Mouse (Mus musculus) kidney, embryonic 14.5 days (tissue): Measurements from ENCODE around the gene Gm44596. TPM values are rescaled to one million over a fixed set of nuclear protein-coding genes. Genes with fewer than 3 reads are reported as not detected.
A peak's percentile ranks its signal among the peaks of the same experiment; 100 is the strongest.

ENCODE experiments used
- ATAC-seq: fragments of 200-750 bp; cut with Nextera tagmentation; 2 replicates; pipeline ENCODE4 v1.8.0; 2017; ENCODE audit warnings: moderate number of reproducible peaks, mild to moderate bottlenecking, moderate TSS enrichment, moderate library complexity; ENCODE audit not compliant: low FRiP score, low TSS enrichment
- H3K27ac ChIP-seq: fragments of 300-500 bp; sonication (generic); 2 replicates; pipeline ENCODE4 v1.5.1; 2014; ENCODE audit warnings: low read depth, mild to moderate bottlenecking, low read length, moderate library complexity, mixed read lengths
- H3K27me3 ChIP-seq: fragments of 300-500 bp; sonication (generic); 2 replicates; pipeline ENCODE4 v1.6.1; 2014; ENCODE audit warnings: mild to moderate bottlenecking, low read length; ENCODE audit not compliant: control insufficient read depth, insufficient read depth
- H3K36me3 ChIP-seq: fragments of 300-500 bp; sonication (generic); 2 replicates; pipeline ENCODE4 v1.6.1; 2014; ENCODE audit warnings: low read length, mixed read lengths; ENCODE audit not compliant: control insufficient read depth, insufficient read depth
- H3K4me1 ChIP-seq: fragments of 300-500 bp; sonication (generic); 2 replicates; pipeline ENCODE4 v1.6.1; 2014; ENCODE audit warnings: low read length, mixed read lengths; ENCODE audit not compliant: control insufficient read depth, insufficient read depth
- H3K4me2 ChIP-seq: fragments of 300-500 bp; sonication (generic); replicated peaks from 2 replicates; pipeline ENCODE4 v1.6.1; 2014; ENCODE audit warnings: low read depth, mild to moderate bottlenecking, low read length
- H3K4me3 ChIP-seq: fragments of 300-500 bp; sonication (generic); 2 replicates; pipeline ENCODE4 v1.5.1; 2014; ENCODE audit warnings: mild to moderate bottlenecking, low read length
- H3K9ac ChIP-seq: fragments of 300-500 bp; sonication (generic); 2 replicates; pipeline ENCODE4 v1.6.1; 2014; ENCODE audit warnings: low read depth, mild to moderate bottlenecking, low read length, moderate library complexity
- H3K9me3 ChIP-seq: fragments of 300-500 bp; sonication (generic); 2 replicates; pipeline ENCODE4 v1.6.1; 2016; ENCODE audit warnings: low read length; ENCODE audit not compliant: control insufficient read depth
- WGBS: fragments of 180-500 bp; shearing (Covaris S2); extraction: QIAGEN DNeasy Blood & Tissue Kit; methylation state at CpG from one replicate; pipeline ENCODE4 v1.1.7; 2014; 5-methylcytosine and 5-hydroxymethylcytosine counted together
- polyA plus RNA-seq: library from polyadenylated mRNA; unstranded; fragments of >200 nt; fragmentation: Nextera tagmentation; extraction: Ambion mirVana; gene quantifications from 2 replicates; pipeline ENCODE4 v1.2.1, GENCODE M21; 2014

Gene Gm44596
- polyA plus RNA-seq, 1 experiment from 2014 or later, result not detected

DNA sequence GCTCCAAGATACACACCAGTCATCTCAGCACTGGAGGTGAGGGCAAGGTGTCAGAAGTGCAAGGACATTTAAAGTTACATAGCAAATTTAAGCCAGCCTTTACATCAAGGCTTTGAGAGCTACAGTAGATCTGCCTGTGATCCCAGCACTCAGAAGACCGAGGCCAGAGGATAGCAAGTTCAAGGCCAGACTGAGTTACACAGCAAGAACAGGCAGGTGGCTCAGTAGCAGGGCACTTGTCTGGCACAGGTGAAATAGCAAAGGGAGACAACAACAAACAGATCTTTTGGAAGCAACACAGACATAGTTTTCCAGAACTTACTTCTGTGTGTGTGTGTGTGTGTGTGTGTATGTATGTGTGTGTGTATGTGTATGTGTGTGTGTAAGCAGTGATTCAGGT is 42.8 kb downstream of the Gm44596 start:
- Histone ChIP-seq H3K4me1 (no peaks in the 10 kb centered on the region), H3K9me3 (no peaks in the 10 kb centered on the region), H3K36me3 (peaks cover 7% of the 10 kb centered on the region; the same call in 1 of the 2 replicates), H3K27ac (no peak overlapping the region), H3K4me3 (no peak overlapping the region), H3K27me3 (no peaks in the 10 kb centered on the region), H3K9ac (no peak overlapping the region), H3K4me2 (no peak overlapping the region)
- no peak for ATAC-seq
- 86% methylated on average over 1 of the region's 1 CpGs for WGBS

DNA sequence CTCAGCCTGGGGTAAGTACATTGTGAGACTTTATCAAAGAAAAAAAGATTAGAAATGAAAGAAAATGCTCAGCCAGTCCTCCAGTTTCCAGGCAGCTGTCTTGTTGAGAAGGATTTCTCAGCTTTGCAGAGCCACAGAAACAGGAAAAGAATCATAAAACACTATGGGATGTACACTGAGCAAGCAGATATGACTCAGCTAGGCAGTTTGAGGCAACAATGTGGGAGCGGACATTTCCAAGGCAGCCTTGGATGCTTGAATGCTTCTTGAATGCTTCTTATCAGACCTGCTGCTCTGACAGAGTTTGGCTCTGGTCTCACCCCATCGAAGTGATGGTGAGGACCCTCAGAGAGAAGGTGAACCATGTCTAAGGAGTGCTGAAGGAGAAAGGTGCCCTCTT is 45.7 kb downstream of the Gm44596 start:
- no peak overlapping the region for H3K4me2 ChIP-seq
- no peaks in the 10 kb centered on the region for H3K9me3 ChIP-seq
- H3K9ac ChIP-seq, result no peak overlapping the region
- H3K4me3 ChIP-seq, result no peak overlapping the region
- WGBS, result 60% methylated on average over 2 of the region's 2 CpGs
- no peaks in the 10 kb centered on the region for H3K27me3 ChIP-seq
- H3K36me3 ChIP-seq, result no peaks in the 10 kb centered on the region; the same call in 1 of the 2 replicates
- H3K4me1 ChIP-seq, result no peaks in the 10 kb centered on the region
- H3K27ac ChIP-seq, result no peak overlapping the region; the same call in 1 of the 2 replicates
- ATAC-seq, result no peak

DNA sequence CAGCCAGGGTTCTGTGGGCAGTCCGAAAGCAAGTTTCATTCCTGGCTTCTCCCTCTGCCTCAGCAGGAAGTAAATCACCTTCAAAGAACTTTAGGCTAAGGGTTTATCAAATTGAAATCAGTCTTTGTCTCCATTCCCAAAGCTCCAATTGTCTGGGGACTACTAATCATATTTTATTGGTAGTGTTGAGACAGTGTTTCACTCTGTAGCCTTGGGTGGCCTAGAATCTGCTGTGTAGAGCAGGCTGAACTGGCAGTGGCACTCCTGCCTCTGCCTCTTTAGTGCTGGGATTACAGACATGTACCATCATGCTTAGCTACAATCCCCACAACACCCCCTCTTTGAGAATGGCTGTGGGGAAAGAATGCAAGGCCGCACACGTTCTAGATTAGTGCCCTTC is 46.2 kb downstream of the Gm44596 start:
- H3K4me2 ChIP-seq, result no peak overlapping the region
- H3K36me3 ChIP-seq, result no peaks in the 10 kb centered on the region
- no peaks in the 10 kb centered on the region for H3K9me3 ChIP-seq
- H3K27ac ChIP-seq, result 0 out of 2 replicates have a peak overlapping the region, but pooled peaks have one; percentile 33
- H3K4me3 ChIP-seq, result no peak overlapping the region
- no peak overlapping the region for H3K9ac ChIP-seq
- no peaks in the 10 kb centered on the region for H3K27me3 ChIP-seq
- no peak for ATAC-seq
- 82% methylated on average over 3 of the region's 3 CpGs for WGBS
- no peaks in the 10 kb centered on the region for H3K4me1 ChIP-seq

DNA sequence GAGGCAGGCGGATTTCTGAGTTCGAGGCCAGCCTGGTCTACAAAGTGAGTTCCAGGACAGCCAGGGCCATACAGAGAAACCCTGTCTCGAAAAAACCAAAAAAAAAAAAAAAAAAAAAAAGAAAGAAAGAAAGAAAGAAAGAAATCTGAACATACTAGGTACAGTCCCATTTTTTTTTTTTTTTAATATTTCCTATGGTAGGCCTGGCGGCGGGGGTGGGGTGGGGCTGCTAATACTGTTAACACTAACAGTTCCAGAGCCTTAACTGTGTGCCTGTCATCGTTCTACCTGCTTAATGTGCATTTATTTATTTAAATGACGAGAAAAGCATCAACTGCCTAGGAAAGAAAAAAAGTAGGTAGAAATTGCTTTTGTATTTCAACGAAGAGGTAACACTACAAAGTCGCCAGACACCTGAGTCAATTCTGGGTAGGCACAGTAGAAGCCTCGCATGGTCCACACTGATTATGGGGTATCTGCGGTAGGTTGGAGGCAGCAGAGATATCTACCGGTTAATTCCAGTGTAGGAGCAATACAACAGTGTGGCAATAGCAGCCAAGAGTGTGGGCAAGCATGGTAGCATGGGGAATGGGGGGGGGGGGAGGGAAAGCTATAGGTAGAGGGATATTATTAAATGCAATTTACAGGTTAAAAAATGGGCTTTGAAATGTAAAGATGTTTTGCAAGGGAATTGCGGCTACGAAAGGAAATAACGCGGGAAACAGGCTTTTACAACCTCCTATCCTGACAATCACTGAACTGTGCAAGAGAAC is 48.4 kb downstream of the Gm44596 start:
- WGBS, result 46% methylated on average over 15 of the region's 16 CpGs
- H3K4me1 ChIP-seq, result no peaks in the 10 kb centered on the region
- ATAC-seq, result no peak; the same call in 1 of the 2 replicates

DNA sequence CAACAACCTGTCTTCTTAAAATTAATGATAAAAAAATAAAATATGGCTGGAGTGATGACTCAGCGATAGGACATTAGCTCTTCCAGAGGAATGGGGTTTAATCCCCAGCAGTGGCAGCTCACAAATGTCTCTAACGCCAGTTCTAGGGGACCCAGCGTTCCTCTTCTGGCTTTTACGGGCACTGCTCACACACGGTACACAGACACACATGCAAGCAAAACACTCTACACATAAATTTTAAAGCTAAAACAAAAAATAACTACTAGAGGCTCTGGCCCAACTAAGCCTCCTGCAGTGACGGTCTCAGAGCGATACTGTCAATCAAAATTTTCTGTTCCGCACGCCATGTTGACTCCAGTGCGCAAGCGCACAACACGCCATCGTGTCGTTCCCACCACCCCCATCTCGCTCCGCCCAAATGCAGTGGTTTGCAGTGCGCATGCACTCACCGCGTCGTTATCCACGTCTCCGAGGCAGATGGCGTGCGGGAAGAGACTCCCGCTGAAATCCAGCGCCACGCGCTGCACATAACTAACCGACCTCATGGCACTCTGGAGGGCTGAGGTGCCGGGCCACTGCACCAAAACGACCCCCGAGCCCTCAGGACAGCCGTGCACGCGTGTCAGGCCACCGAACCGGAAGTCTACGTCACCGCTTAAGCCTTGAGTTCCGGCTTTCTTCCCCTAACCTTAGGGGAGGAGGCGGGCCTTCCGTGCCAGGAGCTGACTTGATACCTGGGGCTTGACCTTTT is 49.1 kb downstream of the Gm44596 start, which contains the start of gene Itfg2:
Itfg2 (minus strand) TSS at position 663 of the 751 bp plus-strand sequence.
- Histone ChIP-seq H3K4me2 (peak within 1 kb of the TSS; percentile 57), H3K9ac (peak within 1 kb of the TSS; percentile 68), H3K9me3 (no peaks in the 10 kb centered on the region), H3K36me3 (peaks cover 19% of the 10 kb centered on the region), H3K4me1 (no peaks in the 10 kb centered on the region), H3K27me3 (no peaks in the 10 kb centered on the region), H3K27ac (peak within 1 kb of the TSS; percentile 92), H3K4me3 (peak within 1 kb of the TSS; percentile 61)
- WGBS, result under 1% methylated on average over 42 of the region's 42 CpGs
- ATAC-seq, result peak; percentile 94

More for the DNA sequence above, 48.4 kb downstream of the Gm44596 start:
- H3K4me2 ChIP-seq, result peak overlapping the region; percentile 57
- H3K27ac ChIP-seq, result peak overlapping the region; percentile 92
- H3K36me3 ChIP-seq, result peaks cover 12% of the 10 kb centered on the region
- no peaks in the 10 kb centered on the region for H3K27me3 ChIP-seq
- H3K4me3 ChIP-seq, result peak overlapping the region; percentile 61
- H3K9ac ChIP-seq, result peak overlapping the region; percentile 68
- no peaks in the 10 kb centered on the region for H3K9me3 ChIP-seq

DNA sequence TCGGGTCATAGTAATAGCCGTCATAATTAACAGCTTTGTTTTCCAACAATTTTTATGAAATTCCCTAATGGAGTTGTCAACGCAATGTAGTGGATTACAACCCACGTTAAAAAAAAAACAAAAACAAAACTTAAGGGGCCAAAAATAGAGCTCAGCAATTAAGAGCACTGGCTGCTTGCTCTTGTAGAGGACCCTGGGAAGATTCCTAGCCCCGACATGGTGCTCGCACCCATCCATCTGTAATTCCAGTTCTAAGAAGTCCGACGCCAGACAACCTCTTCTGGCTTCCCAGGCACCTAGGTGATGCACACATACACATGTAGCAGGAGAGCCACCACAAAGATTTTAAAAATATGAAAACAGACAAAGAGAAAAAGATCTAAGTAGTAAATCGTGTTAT is 49.7 kb downstream of the Gm44596 start:
- Histone ChIP-seq H3K36me3 (peaks cover 23% of the 10 kb centered on the region), H3K27ac (peak overlapping the region; percentile 92), H3K4me2 (peak overlapping the region; percentile 57), H3K4me3 (peak overlapping the region; percentile 61), H3K9me3 (no peaks in the 10 kb centered on the region), H3K9ac (peak overlapping the region; percentile 68; the same call in 1 of the 2 replicates), H3K4me1 (no peaks in the 10 kb centered on the region), H3K27me3 (no peaks in the 10 kb centered on the region)
- WGBS, result 19% methylated on average over 9 of the region's 9 CpGs
- ATAC-seq, result no peak

DNA sequence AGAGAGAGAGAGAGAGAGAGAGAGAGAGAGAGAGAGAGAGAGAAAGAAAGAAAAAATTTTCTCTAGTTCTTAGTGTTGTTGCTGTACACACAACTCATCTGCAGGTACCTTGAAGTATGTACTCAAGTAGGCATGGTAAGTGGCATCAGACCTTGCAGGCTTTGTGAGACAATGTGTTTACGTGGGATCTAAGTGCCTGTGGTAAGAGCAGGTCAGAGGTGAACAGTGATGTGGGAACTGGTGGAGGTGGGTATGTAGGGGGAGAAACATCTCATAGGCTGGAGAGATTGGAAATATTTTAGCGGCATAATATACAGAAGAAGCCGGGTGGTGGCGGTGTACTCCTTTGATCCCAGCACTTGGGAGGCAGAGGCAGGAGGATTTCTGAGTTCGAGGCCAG is 52.3 kb downstream of the Gm44596 start:
- peaks cover 47% of the 10 kb centered on the region for H3K36me3 ChIP-seq
- no peaks in the 10 kb centered on the region for H3K9me3 ChIP-seq
- H3K4me3 ChIP-seq, result no peak overlapping the region
- 90% methylated on average over 5 of the region's 5 CpGs for WGBS
- no peaks in the 10 kb centered on the region for H3K4me1 ChIP-seq
- H3K27ac ChIP-seq, result no peak overlapping the region
- no peak overlapping the region for H3K9ac ChIP-seq
- H3K4me2 ChIP-seq, result no peak overlapping the region
- H3K27me3 ChIP-seq, result no peaks in the 10 kb centered on the region
- no peak for ATAC-seq

DNA sequence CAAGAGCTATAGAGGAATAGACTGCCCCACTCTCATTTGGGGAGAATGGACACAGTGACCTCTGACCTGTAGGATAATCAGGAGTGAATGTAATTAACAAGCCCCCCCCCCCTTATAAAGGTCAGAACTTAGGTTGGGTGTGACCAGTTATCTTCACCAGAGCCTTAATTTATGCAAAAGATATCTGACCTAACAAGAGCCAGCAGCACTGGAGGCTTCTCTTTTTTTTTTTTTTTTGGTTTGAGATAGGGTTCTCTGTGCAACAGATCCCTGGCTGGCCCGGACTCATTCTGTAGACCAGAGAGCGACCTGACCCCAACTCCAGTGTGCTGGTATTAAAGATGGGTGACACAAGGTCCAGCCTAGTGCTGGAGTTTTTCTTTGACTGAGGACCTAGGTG is 54.0 kb downstream of the Gm44596 start:
- Histone ChIP-seq H3K4me2 (no peak overlapping the region), H3K4me3 (no peak overlapping the region), H3K9me3 (no peaks in the 10 kb centered on the region), H3K27me3 (no peaks in the 10 kb centered on the region), H3K27ac (no peak overlapping the region), H3K4me1 (no peaks in the 10 kb centered on the region), H3K36me3 (peaks cover 64% of the 10 kb centered on the region), H3K9ac (no peak overlapping the region)
- ATAC-seq, result no peak
- WGBS, result 100% methylated on average over 2 of the region's 2 CpGs

DNA sequence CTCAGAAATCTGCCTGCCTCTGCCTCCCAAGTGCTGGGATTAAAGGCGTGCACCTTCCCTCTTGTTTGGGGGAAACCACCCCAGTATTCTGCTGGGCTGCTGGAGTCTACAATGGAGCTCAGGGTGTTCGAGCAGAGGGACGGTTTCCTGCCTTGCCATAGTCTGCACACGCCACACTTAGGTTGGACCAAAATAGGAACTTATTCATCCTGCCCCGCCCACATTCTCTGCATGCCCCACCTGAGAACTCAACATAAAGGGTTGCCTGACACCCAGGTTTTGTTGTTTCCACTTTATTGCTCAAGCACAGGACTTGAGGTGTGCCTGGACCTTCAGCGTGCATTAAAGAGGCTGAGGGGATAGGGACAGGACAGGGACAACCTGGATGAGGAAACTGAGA is 54.5 kb downstream of the Gm44596 start:
- Histone ChIP-seq H3K9ac (no peak overlapping the region), H3K4me2 (no peak overlapping the region), H3K9me3 (no peaks in the 10 kb centered on the region), H3K36me3 (peaks cover 69% of the 10 kb centered on the region), H3K4me3 (no peak overlapping the region), H3K4me1 (no peaks in the 10 kb centered on the region), H3K27me3 (no peaks in the 10 kb centered on the region), H3K27ac (no peak overlapping the region)
- WGBS, result 92% methylated on average over 6 of the region's 6 CpGs
- ATAC-seq, result no peak
